Mouse (Mus musculus) liver, embryonic 14.5 days (tissue): ENCODE results near the gene P3h3.

Experiments
- CTCF ChIP-seq: IDR thresholded peaks from 2 replicates; pipeline ENCODE4 v1.5.1; 2016; ENCODE audit warnings: antibody characterized with exemption, low read depth, control low read depth
- EP300 ChIP-seq: IDR thresholded peaks from 2 replicates; pipeline ENCODE4 v1.6.1; 2016; ENCODE audit warnings: antibody characterized with exemption, low read depth

DNA sequence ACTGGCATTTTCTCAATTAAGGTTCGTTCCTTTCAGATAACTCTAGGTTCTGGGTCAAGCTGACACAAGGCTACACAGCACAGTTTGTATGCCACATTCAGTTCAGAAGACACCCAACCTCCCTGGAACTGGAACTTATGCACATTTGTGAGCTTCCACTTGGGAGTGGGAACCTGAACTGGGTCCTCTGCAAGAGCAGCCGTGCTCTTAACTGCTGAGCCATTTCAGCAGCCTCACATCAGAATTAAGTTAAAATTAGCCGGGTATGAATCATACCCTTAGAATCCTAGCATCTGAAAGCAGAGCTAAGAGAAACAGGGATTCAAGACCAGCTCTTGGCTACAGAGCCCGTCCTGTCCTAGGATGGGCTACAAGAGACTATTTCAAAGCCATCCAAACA, 50.2 kb downstream of the P3h3 start:
- TF ChIP-seq CTCF (no peak), EP300 (no peak)
